Mouse (Mus musculus): ENCODE measurements at regions not wholly inside any gene's neighbourhood (a gene's known extent, or its start where the extent isn't known, plus 50 kb on each side); places are given as distances from the start of the nearest gene placed in this dataset.

- TF ChIP-seq CTCF (conservative IDR thresholded peaks at IDR 0.05 in 1 of 2, IDR thresholded peaks at IDR 0.05 in 1 of 2; ENCODE audit: low read depth in 2 of 2, low read length in 2 of 2) = no peak
- no peak for TF ChIP-seq POLR2A (IDR thresholded peaks at IDR 0.05; ENCODE audit: low read depth, low read length)
- TF ChIP-seq USF1 (IDR thresholded peaks at IDR 0.05; ENCODE audit: low read depth, low read length) = no peak
- TF ChIP-seq TCF12 (IDR thresholded peaks at IDR 0.05; ENCODE audit: low read depth, low read length) = no peak
- no peak for TF ChIP-seq MXI1 (IDR thresholded peaks at IDR 0.05; ENCODE audit: low read depth, low read length)
- no peak for TF ChIP-seq NELFE (IDR thresholded peaks at IDR 0.05; ENCODE audit: low read depth, low read length)
Measured at GRCm38 (mm10) chr6:51284881-51285280, 147.6 kb upstream of the Nfe2l3 start.
